In the genomic region with DNA sequence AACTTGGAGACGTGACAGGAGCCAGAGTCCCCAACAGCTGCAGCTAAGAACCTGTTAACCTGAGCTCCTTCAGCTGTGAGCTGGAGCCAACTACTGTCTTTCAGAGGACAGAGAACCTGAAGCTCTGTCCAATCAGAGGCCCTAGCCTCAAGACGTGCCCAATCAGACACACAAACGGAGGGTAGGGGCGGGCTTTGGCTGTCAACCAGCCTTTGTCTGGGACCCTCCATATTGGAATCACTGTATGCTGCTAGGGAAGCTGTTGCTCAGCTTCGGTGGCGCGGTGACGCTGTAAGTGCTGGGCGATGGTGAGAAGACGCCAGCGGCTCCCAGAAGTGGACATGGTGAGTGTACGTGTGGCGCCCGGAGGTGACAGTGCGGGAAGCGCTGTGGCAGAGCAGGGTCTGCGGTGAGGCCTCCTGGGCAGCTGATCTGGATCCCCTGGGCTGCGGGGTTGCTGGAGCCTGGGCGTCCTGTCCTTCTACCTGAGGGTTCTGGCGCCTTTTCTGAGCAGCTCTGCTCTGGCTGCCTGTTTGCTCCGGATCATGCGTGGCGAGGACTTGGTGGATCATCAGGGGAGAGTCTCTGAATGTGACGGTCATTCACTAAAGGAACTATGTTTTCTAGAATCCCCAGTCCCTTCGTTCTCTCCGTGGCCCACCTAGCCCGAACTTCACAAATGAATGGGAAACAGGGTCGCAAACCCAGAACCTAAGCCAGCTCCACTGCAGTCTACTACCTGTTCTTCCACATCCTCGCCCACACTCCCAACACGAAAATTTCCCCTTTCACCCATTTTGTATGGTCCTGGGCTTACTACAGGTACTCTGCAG, we compare ENCODE assay signal across 8 mouse cellular contexts. TPM values are rescaled to one million over a fixed set of nuclear protein-coding genes. Genes with fewer than 3 reads are reported as not detected.
A peak's percentile ranks its signal among the peaks of the same experiment; 100 is the strongest.
DNase-seq lines count a peak whose midpoint lies in the region; ATAC-seq lines count a peak whose summit lies in the region.

A gene (plus strand): TSS at position 215 of the 833 bp plus-strand sequence.

- under 1% methylated on average over 30 of the region's 30 CpGs for WGBS in heart, embryonic 14.5 days
- under 1% methylated on average over 30 of the region's 30 CpGs for WGBS in liver, embryonic 13.5 days (ENCODE audit: insufficient replicate concordance)
- under 1% methylated on average over 30 of the region's 30 CpGs for WGBS in stomach, embryonic 16.5 days

- peaks cover 5% of the 10 kb centered on the region; the same call in 1 of the 2 replicates for H3K36me3 ChIP-seq in heart, embryonic 14.5 days (ENCODE audit: control insufficient read depth, insufficient read depth, low read length)
- H3K36me3 ChIP-seq in liver, embryonic 13.5 days, result no peaks in the 10 kb centered on the region; the same call in 1 of the 2 replicates
- H3K36me3 ChIP-seq in stomach, embryonic 16.5 days (ENCODE audit: control insufficient read depth, insufficient read depth, low read length), result peaks cover 5% of the 10 kb centered on the region

- peak within 1 kb of the TSS; percentile 63 for H3K4me2 ChIP-seq in heart, embryonic 14.5 days (ENCODE audit: low read length)
- H3K4me2 ChIP-seq in liver, embryonic 13.5 days, result peak within 1 kb of the TSS; percentile 79
- H3K4me2 ChIP-seq in stomach, embryonic 16.5 days (ENCODE audit: low read depth, low read length), result peak within 1 kb of the TSS; percentile 85

- ATAC-seq in CD4-positive, CD25-positive, alpha-beta regulatory T cell, adult 4 months, result peak; percentile 87
- ATAC-seq in heart, embryonic 14.5 days (ENCODE audit: insufficient number of reproducible peaks, insufficient read depth, low FRiP score, low read depth), result peak; percentile 92
- ATAC-seq in liver, embryonic 13.5 days (ENCODE audit: low read depth), result peak; percentile 88
- ATAC-seq in stomach, embryonic 16.5 days (ENCODE audit: insufficient read depth, low FRiP score), result peak; percentile 92

- no peaks in the 10 kb centered on the region for H3K27me3 ChIP-seq in heart, embryonic 14.5 days (ENCODE audit: control insufficient read depth, insufficient read depth, low read length)
- no peaks in the 10 kb centered on the region for H3K27me3 ChIP-seq in liver, embryonic 13.5 days
- no peaks in the 10 kb centered on the region for H3K27me3 ChIP-seq in stomach, embryonic 16.5 days (ENCODE audit: control insufficient read depth, insufficient read depth, low read length)

- peaks cover 5% of the 10 kb centered on the region; the same call in 1 of the 2 replicates for H3K9me3 ChIP-seq in heart, embryonic 14.5 days (ENCODE audit: control insufficient read depth, low read length)
- no peaks in the 10 kb centered on the region for H3K9me3 ChIP-seq in liver, embryonic 13.5 days (replicated peaks)
- H3K9me3 ChIP-seq in stomach, embryonic 16.5 days (replicated peaks; ENCODE audit: control insufficient read depth, low read length), result peaks cover 4% of the 10 kb centered on the region; the same call in 1 of the 2 replicates

- peak within 1 kb of the TSS; percentile 83 for H3K9ac ChIP-seq in heart, embryonic 14.5 days (ENCODE audit: low read length)
- peak within 1 kb of the TSS; percentile 84 for H3K9ac ChIP-seq in liver, embryonic 13.5 days
- peak within 1 kb of the TSS; percentile 94 for H3K9ac ChIP-seq in stomach, embryonic 16.5 days (ENCODE audit: low read length)

- DNase-seq in c-Kit-negative CD71-positive TER-119-positive erythroid progenitor cells, embryonic 14.5 days (ENCODE audit: low read depth, low spot score), result peak; percentile 79
- peak; percentile 92 for DNase-seq in fibroblast of lung, adult 2 months (ENCODE audit: low read depth)
- DNase-seq in kidney, postnatal 14 days, result peak; percentile 96
- DNase-seq in liver, embryonic 13.5 days, result peak; percentile 85
- peak; percentile 85 for DNase-seq in neural tube, embryonic 10.5 days (ENCODE audit: extremely low spot score, low spot score)

- H3K27ac ChIP-seq in heart, embryonic 14.5 days (replicated peaks in 1 of 2; ENCODE audit: control insufficient read depth in 1 of 2, insufficient read depth in 1 of 2, low read depth in 2 of 2, low read length in 2 of 2), result peak within 1 kb of the TSS; percentile 83 to 87
- peak within 1 kb of the TSS; percentile 79 for H3K27ac ChIP-seq in liver, embryonic 13.5 days
- peak within 1 kb of the TSS; percentile 91 for H3K27ac ChIP-seq in stomach, embryonic 16.5 days (ENCODE audit: low read length)

- peaks cover 4 to 23% of the 10 kb centered on the region in 2 experiments; a peak in 3 of 4 replicates for H3K4me1 ChIP-seq in heart, embryonic 14.5 days (ENCODE audit: control insufficient read depth in 2 of 2, insufficient read depth in 2 of 2, low read length in 2 of 2)
- H3K4me1 ChIP-seq in liver, embryonic 13.5 days (replicated peaks), result peaks cover 37% of the 10 kb centered on the region
- peaks cover 13% of the 10 kb centered on the region; the same call in 1 of the 2 replicates for H3K4me1 ChIP-seq in stomach, embryonic 16.5 days (ENCODE audit: control insufficient read depth, insufficient read depth, low read length)

- H3K4me3 ChIP-seq in heart, embryonic 14.5 days (ENCODE audit: control insufficient read depth in 1 of 2, insufficient read depth in 1 of 2, low read depth in 1 of 2, low read length in 2 of 2), result peak within 1 kb of the TSS; percentile 62 to 79
- peak within 1 kb of the TSS; percentile 77 for H3K4me3 ChIP-seq in liver, embryonic 13.5 days (replicated peaks)
- peak within 1 kb of the TSS; percentile 91 for H3K4me3 ChIP-seq in stomach, embryonic 16.5 days (replicated peaks; ENCODE audit: low read length)

RNA-seq across cellular contexts. Expression of the gene that starts here (rescaled TPM):
- polyA plus RNA-seq in CD4-positive, CD25-positive, alpha-beta regulatory T cell, adult 4 months (2017; shearing (Covaris generic)), result 10 to 100 TPM in 1 of 2 experiments, 1 to 10 TPM in 1; 6.6 to 11.8 TPM
- 7.1 TPM in 2 replicates for polyA plus RNA-seq in heart, embryonic 14.5 days (2014; fragmentation: Nextera tagmentation; extraction: Ambion mirVana)
- polyA plus RNA-seq in liver, embryonic 13.5 days (2015; fragmentation: Nextera tagmentation; extraction: Ambion mirVana), result 3.5 and 4.6 TPM in 2 replicates
- 10.8 and 13.6 TPM in 2 replicates for polyA plus RNA-seq in stomach, embryonic 16.5 days (2015; fragmentation: Nextera tagmentation; extraction: Ambion mirVana)

Comparison
In these comparisons a context has a peak if more than half of its experiments do, and no peak if none do; other contexts are left out.
1. Peak in every context shown above with its lines: DNase-seq, ATAC-seq, H3K4me3 ChIP-seq and H3K27ac ChIP-seq.